Comparison of ENCODE assay signal across 23 mouse cellular contexts in the genomic region with DNA sequence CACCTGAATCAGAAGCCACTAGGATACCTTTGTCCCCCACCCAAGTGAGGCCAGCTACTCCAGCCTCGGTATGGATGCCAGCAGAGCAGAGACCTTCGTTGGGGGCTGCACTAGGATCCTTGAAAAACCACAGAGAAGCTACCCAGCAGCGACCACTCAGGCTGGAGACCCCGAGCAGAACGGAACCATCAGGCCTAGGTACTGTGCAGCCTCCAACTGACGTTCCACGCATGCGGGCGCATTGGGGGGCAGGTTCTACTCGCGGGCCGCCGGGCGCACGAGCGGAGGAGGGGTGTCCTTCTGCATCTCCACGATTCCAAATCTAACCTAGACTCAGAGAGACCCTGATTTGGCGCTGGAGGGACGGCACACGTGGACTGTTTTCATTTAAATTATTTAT. TPM values are rescaled to one million over a fixed set of nuclear protein-coding genes. Genes with fewer than 3 reads are reported as not detected.
DNase-seq lines count a peak whose midpoint lies in the region; ATAC-seq and TF ChIP-seq lines count a peak whose summit lies in the region.
"Had no signal": no experiment of that assay in that cellular context is flagged by ENCODE, and none has a peak within 500 bp of the region (broad histone marks: within the 10 kb centered on the region; RNA-seq: fewer than 3 reads in every experiment).

No protein-coding gene starts in this region.

- no peaks in the 10 kb centered on the region for H3K27me3 ChIP-seq in hindbrain, postnatal 0 days (ENCODE audit: insufficient read depth, low read length)
- H3K27me3 ChIP-seq in hindbrain, embryonic 11.5 days (ENCODE audit: control insufficient read depth, insufficient read depth, low read length) = no peaks in the 10 kb centered on the region
- no peaks in the 10 kb centered on the region for H3K27me3 ChIP-seq in midbrain, embryonic 11.5 days (ENCODE audit: control insufficient read depth, insufficient read depth, low read length)
- H3K27me3 ChIP-seq in midbrain, embryonic 10.5 days (ENCODE audit: low read depth, poor library complexity, severe bottlenecking) = no peaks in the 10 kb centered on the region
- H3K27me3 ChIP-seq in limb, embryonic 12.5 days = no peaks in the 10 kb centered on the region
- H3K27me3 ChIP-seq: embryonic facial prominence, embryonic 15.5 days; forebrain, embryonic 15.5 days had no signal

- intact Hi-C loops in heart, postnatal 10 days (cut with DNase I) = no loop called here

- 0 out of 2 replicates have a peak, but pooled peaks have one; percentile 12 for ATAC-seq in hindbrain, postnatal 0 days
- no peak for ATAC-seq in hindbrain, embryonic 11.5 days (ENCODE audit: low FRiP score)
- 0 out of 2 replicates have a peak, but pooled peaks have one; percentile 25 for ATAC-seq in midbrain, embryonic 11.5 days (ENCODE audit: low FRiP score)
- peak; percentile 56; the same call in 1 of the 2 replicates for ATAC-seq in limb, embryonic 12.5 days (ENCODE audit: insufficient number of reproducible peaks, insufficient read depth, low FRiP score, low TSS enrichment, low read depth)
- ATAC-seq in inflammation-experienced regulatory T-cells, adult 6 months = no peak

- H3K9ac ChIP-seq in hindbrain, postnatal 0 days (replicated peaks; ENCODE audit: low read length) = no peak overlapping the region
- no peak overlapping the region for H3K9ac ChIP-seq in hindbrain, embryonic 11.5 days (ENCODE audit: low read depth, low read length)
- no peak overlapping the region for H3K9ac ChIP-seq in midbrain, embryonic 11.5 days (ENCODE audit: low read length)
- H3K9ac ChIP-seq in limb, embryonic 12.5 days (replicated peaks) = no peak overlapping the region
- H3K9ac ChIP-seq: embryonic facial prominence, embryonic 15.5 days; forebrain, embryonic 15.5 days had no signal

- H3K27ac ChIP-seq in hindbrain, postnatal 0 days = no peak overlapping the region
- H3K27ac ChIP-seq in hindbrain, embryonic 11.5 days (ENCODE audit: low read depth, low read length) = no peak overlapping the region
- H3K27ac ChIP-seq in midbrain, embryonic 11.5 days (ENCODE audit: low read depth, low read length) = no peak overlapping the region
- H3K27ac ChIP-seq in midbrain, embryonic 10.5 days (replicated peaks) = no peak overlapping the region
- no peak overlapping the region for H3K27ac ChIP-seq in limb, embryonic 12.5 days
- H3K27ac ChIP-seq: embryonic facial prominence, embryonic 15.5 days; heart, adult 2 months had no signal

- TF ChIP-seq CTCF in hindbrain, postnatal 0 days (IDR thresholded peaks at IDR 0.05; ENCODE audit: low read depth) = no peak

- no peak overlapping the region for H3K4me2 ChIP-seq in hindbrain, postnatal 0 days (ENCODE audit: low read depth, low read length)
- no peak overlapping the region for H3K4me2 ChIP-seq in hindbrain, embryonic 11.5 days (replicated peaks; ENCODE audit: low read depth, low read length)
- H3K4me2 ChIP-seq in midbrain, embryonic 11.5 days = no peak overlapping the region
- H3K4me2 ChIP-seq in limb, embryonic 12.5 days = no peak overlapping the region
- H3K4me2 ChIP-seq: embryonic facial prominence, embryonic 15.5 days; forebrain, embryonic 15.5 days; heart, embryonic 11.5 days had no signal

- H3K36me3 ChIP-seq in hindbrain, postnatal 0 days (ENCODE audit: insufficient read depth, low read length) = no peaks in the 10 kb centered on the region
- H3K36me3 ChIP-seq in hindbrain, embryonic 11.5 days (ENCODE audit: control insufficient read depth, insufficient read depth, low read length) = no peaks in the 10 kb centered on the region
- peaks cover 2% of the 10 kb centered on the region; the same call in 1 of the 2 replicates for H3K36me3 ChIP-seq in midbrain, embryonic 11.5 days (ENCODE audit: control insufficient read depth, insufficient read depth, low read length)
- H3K36me3 ChIP-seq in midbrain, embryonic 10.5 days = peaks cover 65% of the 10 kb centered on the region
- peaks cover 59% of the 10 kb centered on the region for H3K36me3 ChIP-seq in limb, embryonic 12.5 days

- WGBS in hindbrain, postnatal 0 days = 93% methylated on average over 20 of the region's 20 CpGs
- 96% methylated on average over 20 of the region's 20 CpGs for WGBS in hindbrain, embryonic 11.5 days
- 93% methylated on average over 20 of the region's 20 CpGs for WGBS in midbrain, embryonic 11.5 days
- WGBS in midbrain, embryonic 10.5 days = 97% methylated on average over 20 of the region's 20 CpGs
- WGBS in limb, embryonic 12.5 days = 95% methylated on average over 20 of the region's 20 CpGs

- DNase-seq in heart, adult 11 months = peak; percentile 84
- DNase-seq in heart, postnatal 10 days = no peak
- DNase-seq in hindbrain, postnatal 0 days (ENCODE audit: low spot score) = no peak
- no peak for DNase-seq in hindbrain, embryonic 11.5 days (ENCODE audit: low spot score)
- peak; percentile 26 for DNase-seq in midbrain, embryonic 11.5 days (ENCODE audit: low spot score, missing footprints)
- DNase-seq in midbrain, embryonic 10.5 days (ENCODE audit: low spot score) = no peak
- DNase-seq: adrenal gland, postnatal 10 days; cerebellum, adult 11 months; cerebellum, adult 8-10 months; cerebellum, postnatal 14 days; embryo, embryonic 11 days; gastrocnemius, postnatal 10 days; heart, adult 2 months; heart, postnatal 36 days had no signal

- H3K4me3 ChIP-seq in hindbrain, postnatal 0 days (ENCODE audit: low read length) = no peak overlapping the region
- no peak overlapping the region for H3K4me3 ChIP-seq in hindbrain, embryonic 11.5 days (ENCODE audit: low read depth, low read length)
- H3K4me3 ChIP-seq in midbrain, embryonic 11.5 days (ENCODE audit: low read depth, low read length) = no peak overlapping the region
- no peak overlapping the region for H3K4me3 ChIP-seq in midbrain, embryonic 10.5 days
- H3K4me3 ChIP-seq in limb, embryonic 12.5 days (replicated peaks) = no peak overlapping the region
- H3K4me3 ChIP-seq: embryonic facial prominence, embryonic 15.5 days; erythroblast, embryonic 14.5 days; forebrain, embryonic 10.5 days; forebrain, embryonic 15.5 days; heart, adult 2 months had no signal

- H3K4me1 ChIP-seq in hindbrain, postnatal 0 days (ENCODE audit: insufficient read depth, low read length) = no peaks in the 10 kb centered on the region
- H3K4me1 ChIP-seq in hindbrain, embryonic 11.5 days (replicated peaks; ENCODE audit: control insufficient read depth, insufficient read depth, low read length) = 0 out of 2 replicates have a peak, but pooled peaks cover 2% of the 10 kb centered on the region
- H3K4me1 ChIP-seq in midbrain, embryonic 11.5 days (ENCODE audit: control insufficient read depth, insufficient read depth, low read length) = no peaks in the 10 kb centered on the region
- peaks cover 8% of the 10 kb centered on the region; the same call in 1 of the 2 replicates for H3K4me1 ChIP-seq in midbrain, embryonic 10.5 days
- H3K4me1 ChIP-seq in limb, embryonic 12.5 days (replicated peaks) = peaks cover 15% of the 10 kb centered on the region
- H3K4me1 ChIP-seq: embryonic facial prominence, embryonic 15.5 days had no signal

- no peaks in the 10 kb centered on the region for H3K9me3 ChIP-seq in hindbrain, postnatal 0 days (ENCODE audit: low read length)
- H3K9me3 ChIP-seq in hindbrain, embryonic 11.5 days (ENCODE audit: control insufficient read depth, low read length) = no peaks in the 10 kb centered on the region
- no peaks in the 10 kb centered on the region for H3K9me3 ChIP-seq in midbrain, embryonic 11.5 days (ENCODE audit: control insufficient read depth, low read length)
- no peaks in the 10 kb centered on the region for H3K9me3 ChIP-seq in midbrain, embryonic 10.5 days (replicated peaks)
- H3K9me3 ChIP-seq in limb, embryonic 12.5 days = no peaks in the 10 kb centered on the region
- H3K9me3 ChIP-seq: embryonic facial prominence, embryonic 15.5 days; forebrain, embryonic 10.5 days; forebrain, embryonic 15.5 days had no signal

RNA-seq across cellular contexts. Expression of a gene that starts 13.7 kb away (rescaled TPM):
- total RNA-seq in heart, postnatal 10 days (2021) = 10 to 100 TPM; 23.9 to 25.9 TPM
- total RNA-seq in hindbrain, postnatal 0 days (2014; rRNA removed) = 30.8 and 34.9 TPM in 2 replicates
- polyA plus RNA-seq in hindbrain, postnatal 0 days (2015; fragmentation: Nextera tagmentation; extraction: Ambion mirVana) = 14.1 and 14.2 TPM in 2 replicates
- polyA plus RNA-seq in hindbrain, embryonic 11.5 days (2014; fragmentation: Nextera tagmentation; extraction: Ambion mirVana) = 55.2 and 64.5 TPM in 2 replicates
- 71.1 and 72.3 TPM in 2 replicates for polyA plus RNA-seq in midbrain, embryonic 11.5 days (2014; fragmentation: Nextera tagmentation; extraction: Ambion mirVana)
- polyA plus RNA-seq in midbrain, embryonic 10.5 days (2016; fragmentation: Nextera tagmentation; extraction: Ambion mirVana) = 43.0 and 47.7 TPM in 2 replicates
- 80.1 and 80.9 TPM in 2 replicates for polyA plus RNA-seq in limb, embryonic 12.5 days (2016; fragmentation: Nextera tagmentation; extraction: Ambion mirVana)
- polyA plus RNA-seq in inflammation-experienced regulatory T-cells, adult 6 months (2017; shearing (Covaris generic)) = under 1 TPM in 1 of 3 experiments, not detected in 2; 0.11 TPM
- total RNA-seq: MEL had no signal

RNA-seq across cellular contexts. Expression of a gene that starts 36.9 kb away (rescaled TPM):
- total RNA-seq in heart, postnatal 10 days (2021) = not detected
- total RNA-seq in hindbrain, postnatal 0 days (2014; rRNA removed) = 0.16 and 1.5 TPM in 2 replicates
- polyA plus RNA-seq in hindbrain, postnatal 0 days (2015; fragmentation: Nextera tagmentation; extraction: Ambion mirVana) = 3.5 and 3.8 TPM in 2 replicates
- polyA plus RNA-seq in hindbrain, embryonic 11.5 days (2014; fragmentation: Nextera tagmentation; extraction: Ambion mirVana) = 0.97 and 1.0 TPM in 2 replicates
- 0.72 and 1.0 TPM in 2 replicates for polyA plus RNA-seq in midbrain, embryonic 11.5 days (2014; fragmentation: Nextera tagmentation; extraction: Ambion mirVana)
- polyA plus RNA-seq in midbrain, embryonic 10.5 days (2016; fragmentation: Nextera tagmentation; extraction: Ambion mirVana) = 0.43 and 0.52 TPM in 2 replicates
- 0.47 and 0.85 TPM in 2 replicates for polyA plus RNA-seq in limb, embryonic 12.5 days (2016; fragmentation: Nextera tagmentation; extraction: Ambion mirVana)
- polyA plus RNA-seq in inflammation-experienced regulatory T-cells, adult 6 months (2017; shearing (Covaris generic)) = not detected
- total RNA-seq: adrenal gland, postnatal 10 days; common myeloid progenitor, adult 5-6 weeks; gastrocnemius, postnatal 10 days; heart, adult 2 months; heart, postnatal 36 days; MEL had no signal
- polyA plus RNA-seq: erythroblast, embryonic 14.5 days; heart, adult 2 months had no signal

Comparison
In these comparisons a context has a peak if more than half of its experiments do, and no peak if none do; other contexts are left out.
1. DNase-seq: peak in heart, adult 11 months (single experiment) and midbrain, embryonic 11.5 days (single experiment); none in heart, postnatal 10 days (0 of 2), hindbrain, postnatal 0 days (single experiment), hindbrain, embryonic 11.5 days (single experiment) and midbrain, embryonic 10.5 days (single experiment).
2. ATAC-seq: peak in hindbrain, postnatal 0 days (single experiment), midbrain, embryonic 11.5 days (single experiment) and limb, embryonic 12.5 days (single experiment); none in hindbrain, embryonic 11.5 days (single experiment) and inflammation-experienced regulatory T-cells, adult 6 months (single experiment).
3. RNA of a gene that starts 13.7 kb away (polyA plus RNA-seq): 80.1 to 80.9 TPM in limb, embryonic 12.5 days, 71.1 to 72.3 TPM in midbrain, embryonic 11.5 days, 55.2 to 64.5 TPM in hindbrain, embryonic 11.5 days, 43.0 to 47.7 TPM in midbrain, embryonic 10.5 days and 14.1 to 14.2 TPM in hindbrain, postnatal 0 days; 0.11 TPM in inflammation-experienced regulatory T-cells, adult 6 months; every median in the first group is over 10 times any median in the second.